Mouse (Mus musculus): ENCODE measurements around the gene Cldn7. TPM values are rescaled to one million over a fixed set of nuclear protein-coding genes. Genes with fewer than 3 reads are reported as not detected.
A peak's percentile ranks its signal among the peaks of the same experiment; 100 is the strongest.
"Not testable (repeated sequence)": the region's sequence is repeated elsewhere in the genome, so short reads cannot be mapped to it uniquely, and the experiment has no call there.

Cldn7 gene
- not detected for total RNA-seq (2018; cell fraction: chromatin; rRNA removed)
- not detected for total RNA-seq (2018; cell fraction: cytosol; rRNA removed)
- not detected for total RNA-seq (2018; cell fraction: nucleus; rRNA removed)
- polyA plus RNA-seq (2018) = not detected in 3 replicates

- Histone ChIP-seq H3K79me2 (ENCODE audit: inconsistent target) (no peaks in the 10 kb centered on the region), H3K4me3 (ENCODE audit: inconsistent target) (no peak within 1 kb of the TSS), H3K27ac (no peak within 1 kb of the TSS), H3K36me3 (ENCODE audit: inconsistent target) (peaks cover 15% of the 10 kb centered on the region; the same call in 1 of the 2 replicates)
- 42% methylated on average over 24 of the region's 24 CpGs for WGBS (ENCODE audit: missing documents)
These were observed at the start of gene Cldn7 for GRCm38 (mm10) chr11:69964650-69965270. Gene Cldn7, plus strand, starts transcription at chr11:69964779.

DNA sequence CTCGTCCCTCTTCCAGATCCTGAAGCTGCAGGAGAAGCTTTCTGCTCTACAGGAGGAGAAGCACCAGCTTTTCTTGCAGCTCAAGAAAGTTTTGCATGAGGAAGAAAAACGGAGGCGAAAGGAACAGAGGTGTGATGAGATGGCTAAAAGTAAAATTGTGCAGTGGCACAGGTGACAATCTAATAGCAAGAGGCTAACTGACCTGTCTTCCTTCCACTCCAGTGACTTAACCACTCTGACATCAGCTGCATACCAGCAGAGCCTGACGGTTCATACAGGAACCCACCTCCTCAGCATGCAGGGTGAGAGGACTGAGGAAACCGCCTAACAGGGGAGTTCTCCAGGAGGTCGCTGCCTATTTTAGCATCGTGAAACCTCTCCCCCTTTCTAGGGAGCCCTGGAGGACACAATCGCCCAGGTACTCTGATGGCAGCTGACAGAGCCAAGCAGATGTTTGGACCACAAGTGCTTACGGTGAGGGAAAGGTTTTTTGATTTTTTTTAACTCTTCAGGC lies 49.6 kb upstream of the Cldn7 start:
- Histone ChIP-seq H3K4me3 (ENCODE audit: inconsistent target) (peak overlapping the region; percentile 51), H3K27ac (no peak overlapping the region), H3K79me2 (ENCODE audit: inconsistent target) (peaks cover 57% of the 10 kb centered on the region), H3K36me3 (ENCODE audit: inconsistent target) (peaks cover 57% of the 10 kb centered on the region)
- 64% methylated on average over 9 of the region's 9 CpGs for WGBS (ENCODE audit: missing documents)

DNA sequence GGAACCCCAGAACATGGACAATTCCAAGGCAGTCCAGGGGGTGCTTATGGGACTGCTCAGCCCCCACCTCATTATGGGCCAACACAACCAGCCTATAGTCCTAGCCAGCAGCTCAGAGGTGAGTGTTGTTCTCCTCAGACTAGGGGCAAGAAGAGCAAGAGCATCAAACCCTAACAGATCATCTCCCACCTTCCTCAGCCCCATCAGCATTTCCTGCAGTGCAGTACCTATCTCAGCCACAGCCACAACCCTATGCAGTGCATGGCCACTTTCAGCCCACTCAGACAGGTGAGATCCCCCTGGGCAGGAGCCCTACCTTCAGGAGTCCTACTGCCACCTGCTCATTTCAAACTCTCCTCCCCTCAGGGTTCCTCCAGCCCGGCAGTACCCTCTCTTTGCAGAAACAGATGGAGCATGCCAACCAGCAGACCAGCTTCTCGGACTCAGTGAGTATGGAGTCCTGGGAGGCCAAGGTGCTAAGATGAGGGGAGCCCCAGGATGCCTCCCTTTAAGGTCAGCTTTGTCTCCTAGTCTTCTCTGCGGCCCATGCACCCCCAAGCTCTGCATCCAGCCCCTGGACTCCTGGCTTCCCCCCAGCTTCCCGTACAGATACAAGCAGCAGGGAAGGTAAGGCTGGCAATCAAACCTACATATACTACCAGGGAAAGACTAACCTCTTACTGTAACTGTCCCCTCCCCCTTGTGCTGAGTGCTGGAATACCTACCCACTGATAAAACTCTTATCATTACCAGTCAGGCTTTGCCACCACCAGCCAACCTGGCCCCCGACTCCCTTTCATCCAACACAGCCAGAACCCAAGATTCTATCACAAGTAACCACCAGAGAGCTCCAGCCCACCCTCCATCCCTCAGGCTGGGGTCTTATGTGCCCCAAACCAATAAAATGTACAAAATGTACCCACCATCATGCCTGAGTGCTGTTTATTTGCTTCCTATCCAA lies 48.6 kb upstream of the Cldn7 start:
- Histone ChIP-seq H3K36me3 (ENCODE audit: inconsistent target) (peaks cover 48% of the 10 kb centered on the region), H3K4me3 (ENCODE audit: inconsistent target) (no peak overlapping the region), H3K79me2 (ENCODE audit: inconsistent target) (peaks cover 61% of the 10 kb centered on the region), H3K27ac (no peak overlapping the region)
- WGBS (ENCODE audit: missing documents) = 78% methylated on average over 5 of the region's 5 CpGs

DNA sequence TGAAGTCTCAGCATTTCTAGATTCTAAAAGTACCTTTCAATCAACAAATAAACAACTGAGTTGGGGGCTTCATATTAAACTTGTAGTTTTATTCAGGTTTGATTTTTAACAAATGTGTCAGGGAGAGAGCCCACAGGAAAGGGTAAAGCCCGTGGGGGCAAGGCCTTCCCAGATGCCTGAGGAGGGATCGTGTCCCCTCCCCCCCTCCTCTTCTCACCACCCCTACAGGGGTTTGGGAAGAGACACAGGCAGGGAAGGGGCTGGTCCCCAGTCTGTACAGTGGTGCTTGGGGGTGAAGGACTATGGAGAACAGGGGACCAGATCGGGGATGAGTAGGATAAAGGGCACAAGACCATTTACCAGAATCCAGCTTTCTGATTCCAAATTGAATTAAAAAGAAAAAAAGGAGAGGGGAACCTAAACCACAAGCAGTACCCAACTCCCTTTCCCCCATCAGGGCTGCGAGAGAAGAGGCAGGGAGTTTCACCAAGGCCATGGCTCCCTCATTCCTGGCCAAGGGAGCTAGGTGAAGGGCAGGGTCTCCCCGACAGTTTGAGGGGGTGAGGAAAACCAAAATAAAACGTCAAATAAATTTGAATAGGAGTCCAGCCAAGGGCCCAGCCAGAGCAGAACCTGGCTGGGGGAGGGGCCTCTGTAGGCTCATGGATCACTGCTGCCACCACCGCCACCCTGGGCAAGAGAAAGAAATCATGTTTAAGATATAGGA lies 47.8 kb upstream of the Cldn7 start:
- H3K4me3 ChIP-seq (ENCODE audit: inconsistent target); H3K27ac ChIP-seq: not testable (repeated sequence)
- Histone ChIP-seq H3K36me3 (ENCODE audit: inconsistent target) (peaks cover 40% of the 10 kb centered on the region), H3K79me2 (ENCODE audit: inconsistent target) (peaks cover 61% of the 10 kb centered on the region)
- WGBS (ENCODE audit: missing documents) = 72% methylated on average over 3 of the region's 7 CpGs

DNA sequence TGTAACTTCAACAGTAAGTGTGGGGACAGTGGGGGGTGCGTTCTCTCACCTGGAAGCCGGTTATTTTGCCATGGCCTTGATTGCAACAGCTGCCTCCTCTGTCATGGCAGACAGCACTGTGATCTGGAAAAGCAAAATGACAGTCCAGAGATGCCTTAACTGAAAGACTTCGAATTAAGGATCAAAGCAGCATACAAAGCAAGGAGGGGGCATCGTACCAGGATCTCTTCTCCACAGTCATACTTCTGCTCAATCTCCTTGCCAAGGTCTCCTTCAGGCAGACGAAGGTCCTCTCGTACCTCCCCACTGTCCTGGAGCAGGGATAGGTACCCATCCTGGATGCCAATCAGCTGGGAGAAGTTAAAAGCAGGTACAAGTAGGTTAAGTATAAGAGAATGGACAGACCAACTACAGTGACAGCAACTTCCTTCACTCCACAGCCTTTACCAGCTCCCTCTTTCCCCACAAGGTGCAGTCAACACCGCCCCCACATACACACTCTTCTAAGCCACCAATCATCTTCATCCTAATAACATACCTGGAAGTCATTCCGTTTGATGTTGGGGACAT lies 47.1 kb upstream of the Cldn7 start:
- peaks cover 34% of the 10 kb centered on the region for H3K36me3 ChIP-seq (ENCODE audit: inconsistent target)
- H3K79me2 ChIP-seq (ENCODE audit: inconsistent target) = peaks cover 61% of the 10 kb centered on the region
- WGBS (ENCODE audit: missing documents) = 78% methylated on average over 8 of the region's 8 CpGs
- no peak overlapping the region for H3K27ac ChIP-seq
- H3K4me3 ChIP-seq (ENCODE audit: inconsistent target) = no peak overlapping the region

GRCm38 (mm10) chr11:69918118-69918517 lies 46.5 kb upstream of the Cldn7 start:
- 68% methylated on average over 5 of the region's 5 CpGs for WGBS (ENCODE audit: missing documents)
- peaks cover 33% of the 10 kb centered on the region for H3K36me3 ChIP-seq (ENCODE audit: inconsistent target)
- no peak overlapping the region for H3K4me3 ChIP-seq (ENCODE audit: inconsistent target)

GRCm38 (mm10) chr11:69919053-69919452 lies 45.5 kb upstream of the Cldn7 start:
- Histone ChIP-seq H3K79me2 (ENCODE audit: inconsistent target) (peaks cover 61% of the 10 kb centered on the region), H3K36me3 (ENCODE audit: inconsistent target) (peaks cover 33% of the 10 kb centered on the region), H3K4me3 (ENCODE audit: inconsistent target) (peak overlapping the region; percentile 86), H3K27ac (peak overlapping the region; percentile 77)
- 34% methylated on average over 9 of the region's 9 CpGs for WGBS (ENCODE audit: missing documents)

More at GRCm38 (mm10) chr11:69918118-69918517, 46.5 kb upstream of the Cldn7 start:
- Histone ChIP-seq H3K79me2 (ENCODE audit: inconsistent target) (peaks cover 61% of the 10 kb centered on the region), H3K27ac (no peak overlapping the region)

DNA sequence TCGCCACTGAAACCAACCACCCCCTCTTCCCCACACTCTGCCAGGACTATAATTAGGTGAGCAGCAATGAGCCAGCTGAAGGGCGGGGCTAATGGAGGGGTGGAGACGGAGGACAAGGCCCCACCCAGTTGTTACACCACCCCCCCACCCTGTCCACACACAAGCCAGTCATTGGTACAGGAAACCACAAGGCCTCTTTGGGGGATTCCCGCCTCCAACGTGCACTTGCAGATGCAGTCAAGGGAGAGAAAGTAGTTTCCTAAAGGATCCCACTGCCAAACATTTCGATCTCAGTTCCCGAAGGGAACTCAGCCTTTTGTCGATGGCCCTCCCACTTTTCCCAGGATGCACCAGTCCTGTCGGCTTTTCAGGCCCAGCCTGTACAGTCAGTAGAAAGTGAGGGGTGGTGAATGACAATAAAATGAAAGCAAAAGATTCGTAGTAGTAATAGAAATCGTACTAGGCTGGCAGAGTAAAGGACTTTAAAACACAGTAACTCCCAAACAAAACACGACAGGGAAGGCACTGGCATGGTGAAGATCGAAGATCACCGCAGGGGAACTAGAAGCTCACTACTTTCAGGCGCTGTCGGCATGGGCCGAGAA lies 44.8 kb upstream of the Cldn7 start:
- H3K27ac ChIP-seq = peak overlapping the region; percentile 77
- WGBS (ENCODE audit: missing documents) = 1% methylated on average over 17 of the region's 17 CpGs
- H3K36me3 ChIP-seq (ENCODE audit: inconsistent target) = peaks cover 33% of the 10 kb centered on the region
- peaks cover 55% of the 10 kb centered on the region for H3K79me2 ChIP-seq (ENCODE audit: inconsistent target)
- H3K4me3 ChIP-seq (ENCODE audit: inconsistent target) = peak overlapping the region; percentile 86

- WGBS (ENCODE audit: missing documents) = under 1% methylated on average over 42 of the region's 65 CpGs
- Histone ChIP-seq H3K36me3 (ENCODE audit: inconsistent target) (peaks cover 33% of the 10 kb centered on the region), H3K27ac (peak overlapping the region; percentile 77), H3K4me3 (ENCODE audit: inconsistent target) (peak overlapping the region; percentile 86), H3K79me2 (ENCODE audit: inconsistent target) (peaks cover 48% of the 10 kb centered on the region)
These were observed 44.1 kb upstream of the Cldn7 start for GRCm38 (mm10) chr11:69920266-69921031.

DNA sequence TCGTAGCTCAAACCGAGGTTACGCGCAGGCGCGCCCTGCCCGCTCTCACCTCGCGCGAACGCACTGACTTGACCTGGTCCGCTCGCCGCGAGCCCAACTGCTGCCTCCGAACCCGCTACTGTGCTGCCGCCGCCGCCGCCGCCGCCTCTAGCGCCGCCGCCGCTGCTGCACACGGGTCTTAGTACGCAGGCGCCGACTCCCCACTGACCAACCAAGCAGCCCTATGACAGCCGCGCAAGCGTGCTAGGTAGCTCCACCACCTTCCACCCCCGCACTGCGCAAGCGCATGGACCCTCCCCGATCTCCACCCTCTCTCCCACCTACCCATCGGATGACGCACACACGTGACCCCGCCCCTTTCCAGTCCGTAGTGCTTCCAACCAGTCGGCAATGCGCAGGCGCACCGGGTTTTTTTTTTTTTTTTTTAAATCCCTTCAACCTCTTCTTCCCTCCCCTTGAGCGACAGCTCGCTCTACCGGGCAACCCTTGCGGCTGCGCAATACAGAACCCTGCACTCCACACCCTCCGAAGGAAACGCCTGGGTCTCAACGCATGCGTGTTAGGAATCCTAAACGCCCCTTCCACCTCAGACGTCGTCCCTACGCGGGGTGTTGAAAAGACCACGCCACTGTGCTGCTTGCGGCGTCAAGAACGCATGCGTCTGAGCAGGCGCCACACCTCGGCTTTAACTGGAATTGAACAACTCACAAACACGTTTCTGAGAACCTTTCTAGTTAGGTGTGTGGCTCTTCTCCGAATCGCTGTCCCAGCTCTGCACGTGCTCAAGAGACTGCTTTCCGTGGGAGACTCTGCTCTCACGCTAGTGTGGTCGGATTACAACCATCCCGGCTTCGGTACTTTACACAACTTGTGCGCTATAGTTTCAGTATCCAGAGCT lies 43.2 kb upstream of the Cldn7 start, which contains the start of gene Eif5a:
Gene Eif5a (minus strand): TSS at position 845 of the 898 bp plus-strand sequence.
- H3K36me3 ChIP-seq (ENCODE audit: inconsistent target) = peaks cover 24% of the 10 kb centered on the region
- H3K27ac ChIP-seq = peak within 1 kb of the TSS; percentile 85
- peak within 1 kb of the TSS; percentile 86 for H3K4me3 ChIP-seq (ENCODE audit: inconsistent target)
- under 1% methylated on average over 78 of the region's 78 CpGs for WGBS (ENCODE audit: missing documents)
- peaks cover 39% of the 10 kb centered on the region for H3K79me2 ChIP-seq (ENCODE audit: inconsistent target)

- WGBS (ENCODE audit: missing documents) = 9% methylated on average over 12 of the region's 12 CpGs
- H3K79me2 ChIP-seq (ENCODE audit: inconsistent target) = peaks cover 31% of the 10 kb centered on the region
- peak overlapping the region; percentile 85 for H3K27ac ChIP-seq
These were observed 42.4 kb upstream of the Cldn7 start for GRCm38 (mm10) chr11:69922012-69922756.

More at GRCm38 (mm10) chr11:69922012-69922756, 42.4 kb upstream of the Cldn7 start:
- H3K36me3 ChIP-seq (ENCODE audit: inconsistent target) = peaks cover 15% of the 10 kb centered on the region; the same call in 1 of the 2 replicates
- peak overlapping the region; percentile 67 for H3K4me3 ChIP-seq (ENCODE audit: inconsistent target)
